In the genomic region with DNA sequence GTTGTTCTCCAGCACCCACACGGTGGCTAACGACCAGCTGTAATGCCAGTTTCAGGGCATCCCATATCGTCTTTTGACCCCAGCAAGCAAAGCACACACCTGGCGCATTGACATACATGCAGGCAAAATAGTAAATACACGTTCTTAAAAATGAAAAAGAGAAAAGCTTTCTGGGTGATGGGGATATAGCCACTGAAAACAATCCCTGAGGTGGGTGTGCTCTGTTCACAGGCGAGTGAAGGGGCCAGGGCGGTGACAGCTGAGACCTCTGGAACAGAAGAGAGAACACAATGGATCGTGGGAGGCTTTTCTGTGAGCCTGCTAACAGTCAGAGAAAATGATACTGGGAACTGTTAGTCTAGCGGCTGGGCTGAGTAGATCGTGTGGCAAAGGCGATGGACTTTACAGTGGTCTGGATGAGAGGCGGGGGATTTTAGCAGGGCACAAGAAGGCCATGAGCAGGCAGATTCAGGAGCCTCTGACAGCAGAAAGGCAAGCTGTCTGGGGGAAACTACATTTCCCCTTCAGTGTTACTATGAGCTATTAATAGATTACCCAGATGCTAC, we compare ENCODE assay signal across 26 mouse cellular contexts. TPM values are rescaled to one million over a fixed set of nuclear protein-coding genes. Genes with fewer than 3 reads are reported as not detected.
DNase-seq lines count a peak whose midpoint lies in the region; ATAC-seq and TF ChIP-seq lines count a peak whose summit lies in the region.
"Had no signal": no experiment of that assay in that cellular context is flagged by ENCODE, and none has a peak within 500 bp of the region (broad histone marks: within the 10 kb centered on the region; RNA-seq: fewer than 3 reads in every experiment).

No protein-coding gene starts in this region.

- no peak for TF ChIP-seq POLR2A in kidney, adult 2 months (IDR thresholded peaks at IDR 0.05; ENCODE audit: low read depth, low read length)

- no peak for ATAC-seq in heart, embryonic 14.5 days (ENCODE audit: insufficient number of reproducible peaks, insufficient read depth, low FRiP score, low read depth)
- ATAC-seq in kidney, embryonic 14.5 days (ENCODE audit: low FRiP score, low TSS enrichment), result peak; percentile 71
- no peak for ATAC-seq in limb, embryonic 15.5 days (ENCODE audit: insufficient number of reproducible peaks, low FRiP score, low TSS enrichment, low read depth)
- ATAC-seq: forebrain, postnatal 0 days; inflammation-experienced regulatory T-cells, adult 6 months had no signal

- no peak overlapping the region for H3K4me3 ChIP-seq in heart, embryonic 14.5 days (ENCODE audit: control insufficient read depth in 1 of 2, insufficient read depth in 1 of 2, low read depth in 1 of 2, low read length in 2 of 2)
- H3K4me3 ChIP-seq in kidney, embryonic 14.5 days (ENCODE audit: low read length), result no peak overlapping the region
- no peak overlapping the region for H3K4me3 ChIP-seq in kidney, adult 2 months (ENCODE audit: insufficient read depth, low read depth, low read length)
- no peak overlapping the region for H3K4me3 ChIP-seq in limb, embryonic 15.5 days
- no peak overlapping the region for H3K4me3 ChIP-seq in limb, embryonic 10.5 days
- no peak overlapping the region for H3K4me3 ChIP-seq in embryonic facial prominence, embryonic 10.5 days
- H3K4me3 ChIP-seq: embryonic facial prominence, embryonic 15.5 days; forebrain, embryonic 12.5 days; heart, embryonic 15.5 days; hindbrain, embryonic 15.5 days; left cerebral cortex, adult 2 months; liver, embryonic 15.5 days had no signal

- H3K27me3 ChIP-seq in heart, embryonic 14.5 days (ENCODE audit: control insufficient read depth, insufficient read depth, low read length), result no peaks in the 10 kb centered on the region
- H3K27me3 ChIP-seq in kidney, embryonic 14.5 days (ENCODE audit: control insufficient read depth, insufficient read depth, low read length), result no peaks in the 10 kb centered on the region; the same call in 1 of the 2 replicates
- no peaks in the 10 kb centered on the region for H3K27me3 ChIP-seq in kidney, adult 2 months (replicated peaks; ENCODE audit: control insufficient read depth, insufficient read depth, low read length)
- no peaks in the 10 kb centered on the region for H3K27me3 ChIP-seq in limb, embryonic 15.5 days
- no peaks in the 10 kb centered on the region for H3K27me3 ChIP-seq in limb, embryonic 10.5 days (ENCODE audit: low read depth, poor library complexity, severe bottlenecking)
- H3K27me3 ChIP-seq in embryonic facial prominence, embryonic 10.5 days (replicated peaks; ENCODE audit: low read depth, poor library complexity, severe bottlenecking), result no peaks in the 10 kb centered on the region
- H3K27me3 ChIP-seq: embryonic facial prominence, embryonic 15.5 days; forebrain, embryonic 12.5 days; heart, embryonic 15.5 days; hindbrain, embryonic 15.5 days; liver, embryonic 15.5 days had no signal

- peak overlapping the region; percentile 38 for H3K4me2 ChIP-seq in heart, embryonic 14.5 days (ENCODE audit: low read length)
- peak overlapping the region; percentile 21; the same call in 1 of the 2 replicates for H3K4me2 ChIP-seq in kidney, embryonic 14.5 days (replicated peaks; ENCODE audit: low read depth, low read length)
- no peak overlapping the region for H3K4me2 ChIP-seq in limb, embryonic 15.5 days
- H3K4me2 ChIP-seq: embryonic facial prominence, embryonic 15.5 days; forebrain, embryonic 12.5 days; heart, embryonic 15.5 days; hindbrain, embryonic 15.5 days; liver, embryonic 15.5 days; lung, embryonic 14.5 days had no signal

- H3K27ac ChIP-seq in heart, embryonic 14.5 days (replicated peaks in 1 of 2; ENCODE audit: control insufficient read depth in 1 of 2, insufficient read depth in 1 of 2, low read depth in 2 of 2, low read length in 2 of 2), result peak overlapping the region; percentile 48 to 63; a peak in 3 of 4 replicates
- no peak overlapping the region for H3K27ac ChIP-seq in kidney, embryonic 14.5 days (ENCODE audit: low read depth, low read length)
- no peak overlapping the region for H3K27ac ChIP-seq in kidney, adult 2 months (ENCODE audit: insufficient read depth, low read depth, low read length)
- H3K27ac ChIP-seq in limb, embryonic 15.5 days, result peak overlapping the region; percentile 2; the same call in 1 of the 2 replicates
- H3K27ac ChIP-seq in limb, embryonic 10.5 days, result no peak overlapping the region
- H3K27ac ChIP-seq in embryonic facial prominence, embryonic 10.5 days (replicated peaks), result no peak overlapping the region
- H3K27ac ChIP-seq: embryonic facial prominence, embryonic 15.5 days; forebrain, embryonic 12.5 days; heart, embryonic 15.5 days; hindbrain, embryonic 15.5 days; left cerebral cortex, adult 2 months; liver, embryonic 15.5 days had no signal

- H3K9ac ChIP-seq in heart, embryonic 14.5 days (ENCODE audit: low read length), result peak overlapping the region; percentile 47; the same call in 1 of the 2 replicates
- H3K9ac ChIP-seq in kidney, embryonic 14.5 days (ENCODE audit: low read depth, low read length), result no peak overlapping the region
- no peak overlapping the region for H3K9ac ChIP-seq in limb, embryonic 15.5 days
- H3K9ac ChIP-seq: embryonic facial prominence, embryonic 15.5 days; forebrain, embryonic 12.5 days; forebrain, postnatal 0 days; heart, embryonic 15.5 days; hindbrain, embryonic 15.5 days; liver, embryonic 15.5 days; lung, embryonic 14.5 days had no signal

- DNase-seq in heart, postnatal 4 days, result no peak
- DNase-seq in kidney, adult 2 months, result no peak
- DNase-seq in limb, embryonic 10.5 days (ENCODE audit: low spot score), result no peak
- no peak for DNase-seq in embryonic facial prominence, embryonic 10.5 days (ENCODE audit: low spot score)
- DNase-seq: adrenal gland, adult 8-10 months; cerebellum, adult 2 months; cerebellum, postnatal 14 days; forebrain, postnatal 0 days; kidney, postnatal 10 days; lung, embryonic 14.5 days; lung, postnatal 14 days; midbrain, embryonic 14.5 days; retina, postnatal 1 day; right cerebral cortex, postnatal 14 days; thymus, postnatal 4 days had no signal

- H3K9me3 ChIP-seq in heart, embryonic 14.5 days (ENCODE audit: control insufficient read depth, low read length), result no peaks in the 10 kb centered on the region
- no peaks in the 10 kb centered on the region for H3K9me3 ChIP-seq in kidney, embryonic 14.5 days (ENCODE audit: control insufficient read depth, low read length)
- H3K9me3 ChIP-seq in limb, embryonic 15.5 days, result no peaks in the 10 kb centered on the region
- H3K9me3 ChIP-seq in limb, embryonic 10.5 days (replicated peaks), result no peaks in the 10 kb centered on the region
- H3K9me3 ChIP-seq in embryonic facial prominence, embryonic 10.5 days, result peaks cover 3% of the 10 kb centered on the region; the same call in 1 of the 2 replicates
- H3K9me3 ChIP-seq: embryonic facial prominence, embryonic 15.5 days; forebrain, embryonic 12.5 days; G1E; heart, embryonic 15.5 days; hindbrain, embryonic 15.5 days; liver, embryonic 15.5 days had no signal

- TF ChIP-seq CTCF in kidney, adult 2 months (conservative IDR thresholded peaks at IDR 0.05; ENCODE audit: insufficient read depth, insufficient read length, low read depth, low read length), result no peak

- H3K4me1 ChIP-seq in heart, embryonic 14.5 days (ENCODE audit: control insufficient read depth in 2 of 2, insufficient read depth in 2 of 2, low read length in 2 of 2), result peaks cover 2 to 3% of the 10 kb centered on the region in 2 experiments; a peak in 2 of 4 replicates
- no peaks in the 10 kb centered on the region for H3K4me1 ChIP-seq in kidney, embryonic 14.5 days (ENCODE audit: control insufficient read depth, insufficient read depth, low read length)
- H3K4me1 ChIP-seq in kidney, adult 2 months (ENCODE audit: control insufficient read depth, insufficient read depth, low read length), result no peaks in the 10 kb centered on the region
- no peaks in the 10 kb centered on the region for H3K4me1 ChIP-seq in limb, embryonic 15.5 days
- no peaks in the 10 kb centered on the region for H3K4me1 ChIP-seq in limb, embryonic 10.5 days
- H3K4me1 ChIP-seq in embryonic facial prominence, embryonic 10.5 days, result no peaks in the 10 kb centered on the region
- H3K4me1 ChIP-seq: embryonic facial prominence, embryonic 15.5 days; forebrain, embryonic 12.5 days; hindbrain, embryonic 15.5 days; liver, embryonic 15.5 days had no signal

- H3K36me3 ChIP-seq in heart, embryonic 14.5 days (ENCODE audit: control insufficient read depth, insufficient read depth, low read length), result no peaks in the 10 kb centered on the region
- no peaks in the 10 kb centered on the region for H3K36me3 ChIP-seq in kidney, embryonic 14.5 days (ENCODE audit: control insufficient read depth, insufficient read depth, low read length)
- no peaks in the 10 kb centered on the region for H3K36me3 ChIP-seq in kidney, adult 2 months (ENCODE audit: control insufficient read depth, insufficient read depth, low read length)
- no peaks in the 10 kb centered on the region for H3K36me3 ChIP-seq in limb, embryonic 15.5 days
- H3K36me3 ChIP-seq in limb, embryonic 10.5 days, result no peaks in the 10 kb centered on the region
- no peaks in the 10 kb centered on the region for H3K36me3 ChIP-seq in embryonic facial prominence, embryonic 10.5 days (replicated peaks)
- H3K36me3 ChIP-seq: embryonic facial prominence, embryonic 15.5 days; forebrain, embryonic 12.5 days; G1E; heart, embryonic 15.5 days; hindbrain, embryonic 15.5 days; liver, embryonic 15.5 days had no signal

- 48% methylated on average over 12 of the region's 12 CpGs for WGBS in heart, embryonic 14.5 days
- WGBS in kidney, embryonic 14.5 days, result 49% methylated on average over 12 of the region's 12 CpGs
- 44% methylated on average over 12 of the region's 12 CpGs for WGBS in kidney, adult 2 months
- 66% methylated on average over 12 of the region's 12 CpGs for WGBS in limb, embryonic 15.5 days
- 80% methylated on average over 12 of the region's 12 CpGs for WGBS in limb, embryonic 10.5 days
- WGBS in embryonic facial prominence, embryonic 10.5 days, result 72% methylated on average over 12 of the region's 12 CpGs

RNA-seq across cellular contexts. Expression of a gene that starts 14.7 kb away (rescaled TPM):
- 22.8 and 24.4 TPM in 2 replicates for polyA plus RNA-seq in heart, embryonic 14.5 days (2014; fragmentation: Nextera tagmentation; extraction: Ambion mirVana)
- 10 to 100 TPM; 33.7 to 34.5 TPM for total RNA-seq in heart, postnatal 4 days (2021)
- polyA plus RNA-seq in kidney, embryonic 14.5 days (2014; fragmentation: Nextera tagmentation; extraction: Ambion mirVana), result 24.3 and 33.0 TPM in 2 replicates
- 6.7 and 7.9 TPM in 2 replicates for polyA plus RNA-seq in kidney, adult 2 months (2012; rRNA removed)
- polyA plus RNA-seq in limb, embryonic 15.5 days (2015; fragmentation: Nextera tagmentation; extraction: Ambion mirVana), result 35.8 and 37.0 TPM in 2 replicates
- polyA plus RNA-seq in limb, embryonic 10.5 days (2016; fragmentation: Nextera tagmentation; extraction: Ambion mirVana), result 22.4 and 23.6 TPM in 2 replicates
- 22.4 and 26.5 TPM in 2 replicates for polyA plus RNA-seq in embryonic facial prominence, embryonic 10.5 days (2016; fragmentation: Nextera tagmentation; extraction: Ambion mirVana)

RNA-seq across cellular contexts. Expression of a gene that starts 31.3 kb away (rescaled TPM):
- polyA plus RNA-seq in heart, embryonic 14.5 days (2014; fragmentation: Nextera tagmentation; extraction: Ambion mirVana), result 12.6 and 16.2 TPM in 2 replicates
- 10 to 100 TPM; 45.7 to 47.4 TPM for total RNA-seq in heart, postnatal 4 days (2021)
- 9.4 and 18.1 TPM in 2 replicates for polyA plus RNA-seq in kidney, embryonic 14.5 days (2014; fragmentation: Nextera tagmentation; extraction: Ambion mirVana)
- polyA plus RNA-seq in kidney, adult 2 months (2012; rRNA removed), result 10.1 and 15.0 TPM in 2 replicates
- 21.0 and 24.7 TPM in 2 replicates for polyA plus RNA-seq in limb, embryonic 15.5 days (2015; fragmentation: Nextera tagmentation; extraction: Ambion mirVana)
- polyA plus RNA-seq in limb, embryonic 10.5 days (2016; fragmentation: Nextera tagmentation; extraction: Ambion mirVana), result 18.6 and 19.2 TPM in 2 replicates
- 20.8 and 21.7 TPM in 2 replicates for polyA plus RNA-seq in embryonic facial prominence, embryonic 10.5 days (2016; fragmentation: Nextera tagmentation; extraction: Ambion mirVana)

Comparison
In these comparisons a context has a peak if more than half of its experiments do, and no peak if none do; other contexts are left out.
1. H3K27ac ChIP-seq: peak in heart, embryonic 14.5 days (2 of 2) and limb, embryonic 15.5 days (single experiment); none in kidney, embryonic 14.5 days (single experiment), kidney, adult 2 months (single experiment), limb, embryonic 10.5 days (single experiment) and embryonic facial prominence, embryonic 10.5 days (single experiment).